Comparison of ENCODE assay signal across 26 mouse cellular contexts in the genomic region with DNA sequence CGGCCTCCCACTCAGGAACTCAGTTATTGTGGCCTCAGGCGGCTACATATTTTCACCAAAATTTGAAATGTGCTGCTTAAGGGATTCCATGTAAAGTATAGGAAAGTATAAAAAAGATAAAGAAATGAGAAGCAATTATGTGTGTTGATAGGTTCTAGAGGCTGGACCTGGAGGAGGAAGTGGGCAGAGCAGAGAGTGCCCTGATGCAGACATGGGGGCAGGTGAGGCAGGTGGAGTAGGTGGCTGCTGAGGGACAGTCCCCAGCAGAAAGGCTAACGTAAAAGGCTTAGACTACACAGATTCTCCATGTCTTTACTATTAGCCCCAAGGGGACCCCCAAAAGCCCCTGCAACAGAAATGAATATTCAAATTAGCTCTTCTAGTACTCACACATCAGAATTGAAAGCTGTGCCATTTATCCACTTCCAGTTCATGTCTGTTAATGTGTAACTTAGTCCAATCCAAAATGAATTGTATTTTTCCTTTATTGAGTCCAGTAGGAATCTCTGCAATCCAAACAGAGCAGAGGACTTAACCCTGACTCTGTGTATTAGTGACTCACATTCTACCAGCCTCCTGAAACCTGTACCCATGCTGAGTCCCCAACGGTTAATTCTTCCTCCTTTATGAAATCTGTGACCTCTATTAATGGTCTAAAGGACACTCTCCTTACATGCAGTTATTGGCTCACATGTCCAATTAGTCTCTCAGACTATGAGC. TPM values are rescaled to one million over a fixed set of nuclear protein-coding genes. Genes with fewer than 3 reads are reported as not detected.
"Had no signal": no experiment of that assay in that cellular context is flagged by ENCODE, and none has a peak within 500 bp of the region (broad histone marks: within the 10 kb centered on the region; RNA-seq: fewer than 3 reads in every experiment).

No protein-coding gene starts in this region.

- H3K4me3 ChIP-seq: midbrain, embryonic 10.5 days; midbrain, embryonic 12.5 days; myocyte; neural tube, embryonic 13.5 days; neural tube, embryonic 15.5 days; stomach, embryonic 15.5 days had no signal

- H3K4me1 ChIP-seq: midbrain, embryonic 12.5 days; neural tube, embryonic 13.5 days; neural tube, embryonic 15.5 days; stomach, embryonic 15.5 days had no signal

- ATAC-seq: midbrain, embryonic 16.5 days had no signal

- H3K9ac ChIP-seq: lung, embryonic 14.5 days; midbrain, embryonic 12.5 days; neural tube, embryonic 13.5 days; neural tube, embryonic 15.5 days; stomach, embryonic 15.5 days had no signal

- H3K36me3 ChIP-seq: midbrain, embryonic 10.5 days; midbrain, embryonic 12.5 days; neural tube, embryonic 13.5 days; neural tube, embryonic 15.5 days; stomach, embryonic 15.5 days had no signal

- H3K27me3 ChIP-seq: midbrain, embryonic 12.5 days; neural tube, embryonic 13.5 days; neural tube, embryonic 15.5 days; stomach, embryonic 15.5 days had no signal

- DNase-seq: lung, adult 18-20 months; lung, embryonic 14.5 days; lung, postnatal 10 days; lung, postnatal 4 days; midbrain, embryonic 14.5 days; retina, postnatal 1 day; right cerebral cortex, adult 18-20 months; right cerebral cortex, postnatal 25 days; right cerebral cortex, postnatal 4 days; spleen, adult 18-20 months; thymus, adult 2 months; thymus, postnatal 25 days; thymus, postnatal 4 days had no signal

- H3K27ac ChIP-seq: midbrain, embryonic 10.5 days; midbrain, embryonic 12.5 days; neural tube, embryonic 13.5 days; neural tube, embryonic 15.5 days; stomach, embryonic 15.5 days; stomach, postnatal 0 days had no signal

- H3K4me2 ChIP-seq: lung, embryonic 14.5 days; midbrain, embryonic 12.5 days; neural tube, embryonic 13.5 days; neural tube, embryonic 15.5 days; stomach, embryonic 15.5 days had no signal

- H3K9me3 ChIP-seq: midbrain, embryonic 10.5 days; midbrain, embryonic 12.5 days; neural tube, embryonic 13.5 days; neural tube, embryonic 15.5 days; stomach, embryonic 15.5 days had no signal

RNA-seq across cellular contexts. Expression of a gene that starts 7.9 kb away (rescaled TPM):
- polyA plus RNA-seq: liver, embryonic 16.5 days; lung, embryonic 14.5 days; lung, embryonic 16.5 days; midbrain, embryonic 10.5 days; midbrain, embryonic 12.5 days; midbrain, embryonic 14.5 days; midbrain, embryonic 16.5 days; myocyte; neural tube, embryonic 11.5 days; neural tube, embryonic 13.5 days; neural tube, embryonic 15.5 days; stomach, embryonic 15.5 days; stomach, postnatal 0 days; testis, adult 2 months; thymus, adult 2 months had no signal

RNA-seq across cellular contexts. Expression of a gene that starts 7.9 kb away (rescaled TPM):
- polyA plus RNA-seq: lung, embryonic 14.5 days; midbrain, embryonic 10.5 days; midbrain, embryonic 12.5 days; midbrain, embryonic 16.5 days; myocyte; neural tube, embryonic 13.5 days; neural tube, embryonic 15.5 days; testis, adult 2 months had no signal

RNA-seq across cellular contexts. Expression of a gene that starts 29.2 kb away (rescaled TPM):
- polyA plus RNA-seq: midbrain, embryonic 10.5 days; midbrain, embryonic 12.5 days; midbrain, embryonic 14.5 days; midbrain, embryonic 16.5 days; myocyte; neural tube, embryonic 11.5 days; small intestine, adult 2 months had no signal
